Mouse (Mus musculus) kidney, adult 2 months (tissue): ENCODE measurements around the gene Majin.

Experiments
- CTCF ChIP-seq: fragments of 200-500 bp; conservative IDR thresholded peaks from 2 replicates; pipeline ENCODE4 v1.5.1; 2011; ENCODE audit warnings: low read depth, mild to moderate bottlenecking, control low read depth, low read length, moderate library complexity, mixed read lengths; ENCODE audit not compliant: insufficient read depth, insufficient read length
- POLR2A ChIP-seq: fragments of 200-500 bp; IDR thresholded peaks from one replicate; pipeline ENCODE4 v1.6.1; 2011; ENCODE audit warnings: low read depth, low read length, control low read depth

DNA sequence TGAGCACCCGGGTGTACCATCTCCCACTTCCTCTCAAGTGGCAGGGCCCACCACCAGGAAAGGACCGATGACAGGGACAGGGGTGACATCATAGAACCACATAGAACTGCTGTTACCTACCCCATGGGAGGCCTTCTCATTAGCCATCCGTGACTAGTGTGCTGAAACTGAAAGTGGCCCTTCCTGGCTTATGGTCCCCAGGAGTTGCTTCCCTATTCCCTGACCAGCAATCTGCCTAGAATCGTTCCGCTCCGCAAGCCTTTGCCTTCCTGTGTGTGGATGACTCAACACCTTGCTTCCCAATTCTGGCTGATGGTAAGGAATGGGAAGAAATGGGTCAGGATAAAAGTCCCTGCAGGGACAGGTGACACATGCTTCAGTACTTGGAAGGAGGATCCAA lies 27.0 kb upstream of the Majin start:
- TF ChIP-seq CTCF (no peak), POLR2A (no peak)
